Mouse (Mus musculus) E14TG2a.4 (cell line): Measurements from ENCODE around the gene Katnal1.

Experiments used
- H3K27me3 ChIP-seq: 2 replicates; pipeline ENCODE4 v1.6.1; 2014; ENCODE audit warnings: low read length, control low read depth; ENCODE audit not compliant: insufficient read depth
- H3K36me3 ChIP-seq: 2 replicates; pipeline ENCODE4 v1.6.1; 2014; ENCODE audit warnings: low read length, control low read depth; ENCODE audit not compliant: insufficient read depth
- H3K4me1 ChIP-seq: replicated peaks from 2 replicates; pipeline ENCODE4 v1.6.1; 2014; ENCODE audit warnings: low read depth, low read length, control low read depth
- H3K4me3 ChIP-seq: replicated peaks from 2 replicates; pipeline ENCODE4 v1.5.1; 2014; ENCODE audit warnings: mild to moderate bottlenecking, low read length
- H3K9me3 ChIP-seq: 2 replicates; pipeline ENCODE4 v1.6.1; 2014; ENCODE audit warnings: low read length, control low read depth
- CTCF ChIP-seq: conservative IDR thresholded peaks from 2 replicates; pipeline ENCODE4 v1.5.1; 2014; ENCODE audit warnings: low read length
- NANOG ChIP-seq: IDR thresholded peaks from 2 replicates; pipeline ENCODE4 v1.6.1; 2014; ENCODE audit warnings: borderline replicate concordance, low read length, mixed read lengths
- POU5F1 ChIP-seq: IDR thresholded peaks from 2 replicates; pipeline ENCODE4 v1.6.1; 2014; ENCODE audit warnings: low read length, borderline replicate concordance

The Katnal1 gene

GRCm38 (mm10) chr5:148958355-148958754 lies 29.2 kb upstream of the Katnal1 start:
- TF ChIP-seq POU5F1: no peak
- peak; percentile 85 for TF ChIP-seq CTCF
- no peak for TF ChIP-seq NANOG
- Histone ChIP-seq H3K4me1 (peaks cover 66% of the 10 kb centered on the region), H3K4me3 (peak overlapping the region; percentile 74; the same call in 1 of the 2 replicates), H3K36me3 (no peaks in the 10 kb centered on the region), H3K27me3 (0 out of 2 replicates have a peak, but pooled peaks cover 5% of the 10 kb centered on the region), H3K9me3 (no peaks in the 10 kb centered on the region)

GRCm38 (mm10) chr5:148956898-148957535 lies 27.9 kb upstream of the Katnal1 start:
- Histone ChIP-seq H3K9me3 (no peaks in the 10 kb centered on the region), H3K4me3 (no peak overlapping the region), H3K36me3 (no peaks in the 10 kb centered on the region), H3K27me3 (0 out of 2 replicates have a peak, but pooled peaks cover 5% of the 10 kb centered on the region), H3K4me1 (peaks cover 72% of the 10 kb centered on the region)
- TF ChIP-seq POU5F1 (no peak), CTCF (no peak), NANOG (0 out of 2 replicates have a peak, but pooled peaks have one; percentile 23)

- TF ChIP-seq POU5F1 (no peak), CTCF (no peak), NANOG (no peak)
- H3K9me3 ChIP-seq: no peaks in the 10 kb centered on the region
- H3K4me3 ChIP-seq: peak overlapping the region; percentile 37
- H3K36me3 ChIP-seq: no peaks in the 10 kb centered on the region
- peaks cover 72% of the 10 kb centered on the region for H3K4me1 ChIP-seq
- 0 out of 2 replicates have a peak, but pooled peaks cover 5% of the 10 kb centered on the region for H3K27me3 ChIP-seq
Observed at GRCm38 (mm10) chr5:148956091-148956490, 27.0 kb upstream of the Katnal1 start.

GRCm38 (mm10) chr5:148955575-148955974 lies 26.5 kb upstream of the Katnal1 start:
- H3K27me3 ChIP-seq: peaks cover 5% of the 10 kb centered on the region; the same call in 1 of the 2 replicates
- H3K4me3 ChIP-seq: peak overlapping the region; percentile 37
- H3K4me1 ChIP-seq: peaks cover 70% of the 10 kb centered on the region
- no peaks in the 10 kb centered on the region for H3K36me3 ChIP-seq
- H3K9me3 ChIP-seq: no peaks in the 10 kb centered on the region
- TF ChIP-seq CTCF (no peak), POU5F1 (no peak)

- Histone ChIP-seq H3K4me3 (no peak overlapping the region), H3K36me3 (no peaks in the 10 kb centered on the region), H3K27me3 (peaks cover 11% of the 10 kb centered on the region; the same call in 1 of the 2 replicates), H3K9me3 (no peaks in the 10 kb centered on the region), H3K4me1 (peaks cover 70% of the 10 kb centered on the region)
- no peak for TF ChIP-seq NANOG
- no peak for TF ChIP-seq POU5F1
- TF ChIP-seq CTCF: no peak
Observed at GRCm38 (mm10) chr5:148954314-148955060, 25.4 kb upstream of the Katnal1 start.

GRCm38 (mm10) chr5:148953098-148953497 lies 24.0 kb upstream of the Katnal1 start:
- TF ChIP-seq CTCF: no peak
- TF ChIP-seq NANOG: no peak
- no peak for TF ChIP-seq POU5F1
- peaks cover 59% of the 10 kb centered on the region for H3K4me1 ChIP-seq
- no peaks in the 10 kb centered on the region for H3K36me3 ChIP-seq
- H3K4me3 ChIP-seq: no peak overlapping the region
- H3K27me3 ChIP-seq: peaks cover 11% of the 10 kb centered on the region; the same call in 1 of the 2 replicates
- H3K9me3 ChIP-seq: no peaks in the 10 kb centered on the region

- Histone ChIP-seq H3K9me3 (no peaks in the 10 kb centered on the region), H3K4me3 (no peak overlapping the region), H3K4me1 (peaks cover 52% of the 10 kb centered on the region), H3K36me3 (no peaks in the 10 kb centered on the region), H3K27me3 (peaks cover 11% of the 10 kb centered on the region; the same call in 1 of the 2 replicates)
- TF ChIP-seq NANOG: no peak
- TF ChIP-seq CTCF: peak; percentile 86
Observed at GRCm38 (mm10) chr5:148952419-148952818, 23.3 kb upstream of the Katnal1 start.

GRCm38 (mm10) chr5:148951360-148951759 lies 22.2 kb upstream of the Katnal1 start:
- H3K36me3 ChIP-seq: no peaks in the 10 kb centered on the region
- H3K4me1 ChIP-seq: peaks cover 42% of the 10 kb centered on the region
- no peak for TF ChIP-seq CTCF
- TF ChIP-seq POU5F1: no peak
- TF ChIP-seq NANOG: no peak
- no peak overlapping the region for H3K4me3 ChIP-seq
- H3K27me3 ChIP-seq: peaks cover 11% of the 10 kb centered on the region; the same call in 1 of the 2 replicates
- H3K9me3 ChIP-seq: no peaks in the 10 kb centered on the region

GRCm38 (mm10) chr5:148950064-148950463 lies 20.9 kb upstream of the Katnal1 start:
- Histone ChIP-seq H3K36me3 (no peaks in the 10 kb centered on the region), H3K4me3 (0 out of 2 replicates have a peak overlapping the region, but pooled peaks have one; percentile 20), H3K9me3 (no peaks in the 10 kb centered on the region), H3K4me1 (peaks cover 29% of the 10 kb centered on the region), H3K27me3 (peaks cover 11% of the 10 kb centered on the region)
- TF ChIP-seq CTCF: no peak
- no peak for TF ChIP-seq POU5F1
- TF ChIP-seq NANOG: no peak
